Mouse (Mus musculus) limb, embryonic 11.5 days (tissue): ENCODE results near the gene Creb1. TPM values are rescaled to one million over a fixed set of nuclear protein-coding genes. Genes with fewer than 3 reads are reported as not detected.

Experiments
- ATAC-seq: fragments of 200-750 bp; cut with Nextera tagmentation; 2 replicates; pipeline ENCODE4 v1.8.0; 2017; ENCODE audit warnings: low read depth; ENCODE audit not compliant: insufficient number of reproducible peaks, low FRiP score, low TSS enrichment
- DNase-seq: peaks from one replicate; pipeline ENCODE4 v3.0.0-alpha.2; 2015; ENCODE audit warnings: low spot score
- H3K27ac ChIP-seq: fragments of 300-500 bp; sonication (generic); replicated peaks from 2 replicates; pipeline ENCODE4 v1.5.1; 2014; ENCODE audit warnings: low read depth, mild to moderate bottlenecking, low read length
- H3K27me3 ChIP-seq: fragments of 300-500 bp; sonication (generic); 2 replicates; pipeline ENCODE4 v1.6.1; 2014; ENCODE audit warnings: mild to moderate bottlenecking, low read length, mixed read lengths; ENCODE audit not compliant: control insufficient read depth, insufficient read depth
- H3K36me3 ChIP-seq: fragments of 300-500 bp; sonication (generic); 2 replicates; pipeline ENCODE4 v1.6.1; 2014; ENCODE audit warnings: mild to moderate bottlenecking, low read length, moderate library complexity, mixed read lengths; ENCODE audit not compliant: control insufficient read depth, insufficient read depth
- H3K4me1 ChIP-seq: fragments of 300-500 bp; sonication (generic); 2 replicates; pipeline ENCODE4 v1.6.1; 2014; ENCODE audit warnings: low read length, mixed read lengths; ENCODE audit not compliant: control insufficient read depth, insufficient read depth
- H3K4me2 ChIP-seq: fragments of 300-500 bp; sonication (generic); 2 replicates; pipeline ENCODE4 v1.6.1; 2014; ENCODE audit warnings: low read depth, mild to moderate bottlenecking, moderate library complexity; ENCODE audit not compliant: severe bottlenecking
- H3K4me3 ChIP-seq: fragments of 300-500 bp; sonication (generic); 2 replicates; pipeline ENCODE4 v1.5.1; 2014; ENCODE audit warnings: low read depth, low read length
- H3K9ac ChIP-seq: fragments of 300-500 bp; sonication (generic); 2 replicates; pipeline ENCODE4 v1.6.1; 2014; ENCODE audit warnings: mild to moderate bottlenecking, low read length
- H3K9me3 ChIP-seq: fragments of 300-500 bp; sonication (generic); 2 replicates; pipeline ENCODE4 v1.6.1; 2016; ENCODE audit warnings: low read length; ENCODE audit not compliant: control insufficient read depth
- WGBS: fragments of 180-500 bp; shearing (Covaris S2); extraction: QIAGEN DNeasy Blood & Tissue Kit; methylation state at CpG from one replicate; pipeline ENCODE4 v1.1.7; 2014; 5-methylcytosine and 5-hydroxymethylcytosine counted together
- polyA plus RNA-seq: library from polyadenylated mRNA; unstranded; fragments of >200 nt; fragmentation: Nextera tagmentation; extraction: Ambion mirVana; gene quantifications from 2 replicates; pipeline ENCODE4 v1.2.1, GENCODE M21; 2014

Creb1 gene
- 50.4 and 53.4 TPM in 2 replicates for polyA plus RNA-seq

DNA sequence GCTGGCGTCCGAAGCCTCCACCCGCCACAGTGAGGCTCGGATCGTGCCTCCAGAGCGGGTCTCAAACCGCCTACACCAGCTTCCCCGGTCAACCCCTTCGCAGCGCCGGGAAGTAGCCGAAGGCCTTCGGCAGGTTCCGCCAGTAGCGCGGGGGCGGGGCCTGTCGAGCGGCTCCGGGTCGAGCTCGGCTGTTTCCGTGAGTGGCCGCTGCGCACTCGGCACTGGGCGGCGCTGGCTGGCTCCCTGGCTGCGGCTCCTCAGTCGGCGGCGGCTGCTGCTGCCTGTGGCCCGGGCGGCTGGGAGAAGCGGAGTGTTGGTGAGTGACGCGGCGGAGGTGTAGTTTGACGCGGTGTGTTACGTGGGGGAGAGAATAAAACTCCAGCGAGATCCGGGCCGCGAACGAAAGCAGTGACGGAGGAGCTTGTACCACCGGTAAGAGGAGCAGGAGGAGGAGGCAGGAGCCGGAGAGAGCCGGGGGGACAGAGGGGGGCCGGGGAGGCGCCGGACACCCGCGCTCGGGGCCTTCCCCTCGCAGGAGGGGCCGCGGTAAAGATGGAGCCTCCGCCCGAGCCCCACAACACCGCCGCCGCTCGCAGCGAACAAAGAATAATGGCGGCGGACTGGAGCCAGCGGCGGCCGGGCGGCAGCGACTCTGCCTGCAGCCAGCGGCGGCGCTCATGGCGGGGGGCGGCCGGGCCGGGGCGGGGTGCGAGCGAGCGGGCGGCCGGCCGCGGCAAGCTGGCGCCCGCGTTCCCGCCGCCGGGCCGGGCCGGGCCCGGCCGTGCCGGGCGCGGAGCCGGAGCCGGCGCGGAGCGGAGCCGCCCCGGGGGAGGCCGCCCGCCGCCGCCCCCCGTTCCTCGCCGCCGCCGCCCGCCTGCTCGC is at the start of gene Creb1:
TSS of gene Creb1 (plus strand) at position 57 of the 882 bp plus-strand sequence.
- Histone ChIP-seq H3K4me1 (peaks cover 7% of the 10 kb centered on the region; the same call in 1 of the 2 replicates), H3K4me3 (peak within 1 kb of the TSS; percentile 75), H3K27ac (peak within 1 kb of the TSS; percentile 100), H3K9ac (peak within 1 kb of the TSS; percentile 99), H3K9me3 (no peaks in the 10 kb centered on the region), H3K27me3 (no peaks in the 10 kb centered on the region), H3K4me2 (peak within 1 kb of the TSS; percentile 89), H3K36me3 (no peaks in the 10 kb centered on the region)
- ATAC-seq (peak; percentile 97), DNase-seq (peak; percentile 99)
- 1% methylated on average over 82 of the region's 119 CpGs for WGBS

DNA sequence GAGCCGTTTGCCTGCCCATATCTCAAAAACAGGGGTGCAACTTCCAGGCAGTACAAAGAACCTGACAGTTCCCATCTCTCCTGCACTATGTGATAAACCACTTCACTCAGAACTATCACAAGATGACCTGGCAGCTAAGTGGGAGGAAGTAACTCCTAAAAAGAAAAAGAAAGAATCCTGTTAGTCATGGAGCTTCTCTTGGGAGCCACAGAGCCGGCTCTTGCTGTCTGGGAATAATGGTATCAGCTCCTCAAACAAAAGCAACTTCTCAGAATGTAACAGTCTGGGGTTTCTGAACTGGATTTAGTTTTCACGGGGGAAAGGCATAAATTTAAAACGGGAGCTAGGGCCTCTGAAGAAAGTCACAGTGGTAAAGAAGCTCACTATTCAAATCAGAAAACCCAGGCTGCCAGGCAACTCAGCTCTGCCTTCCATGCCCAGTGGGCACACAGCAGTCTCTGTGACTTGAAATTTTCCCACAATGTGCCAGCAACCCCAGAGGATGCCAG is 43.9 kb upstream of the Creb1 start:
- DNase-seq (no peak), ATAC-seq (no peak)
- Histone ChIP-seq H3K4me3 (no peak overlapping the region), H3K4me2 (no peak overlapping the region), H3K4me1 (no peaks in the 10 kb centered on the region), H3K9ac (no peak overlapping the region), H3K27ac (no peak overlapping the region), H3K36me3 (no peaks in the 10 kb centered on the region), H3K9me3 (no peaks in the 10 kb centered on the region), H3K27me3 (no peaks in the 10 kb centered on the region)
- 77% methylated on average over 4 of the region's 4 CpGs for WGBS

DNA sequence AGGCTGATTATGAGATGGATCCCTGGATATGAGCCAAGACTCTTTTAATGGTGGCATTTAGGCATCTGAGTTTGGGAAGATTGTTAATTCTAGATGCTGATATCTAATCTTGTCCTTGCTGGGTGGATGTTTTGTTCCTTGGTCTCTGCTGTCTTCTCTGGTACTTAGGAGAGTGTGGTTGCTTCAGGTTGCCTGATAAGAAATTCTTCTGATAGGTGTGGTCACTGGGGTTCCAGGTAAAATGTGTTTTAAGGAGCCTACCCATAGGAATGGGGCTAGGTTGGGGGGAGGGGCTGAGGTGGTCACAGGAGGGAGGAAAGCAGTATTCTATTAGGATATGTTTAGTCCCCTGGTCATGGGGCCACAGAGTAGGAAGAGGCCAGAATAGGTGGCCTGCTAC is 35.6 kb upstream of the Creb1 start:
- H3K9me3 ChIP-seq, result no peaks in the 10 kb centered on the region
- no peaks in the 10 kb centered on the region for H3K4me1 ChIP-seq
- ATAC-seq (no peak), DNase-seq (no peak)
- H3K4me3 ChIP-seq, result no peak overlapping the region
- H3K27me3 ChIP-seq, result no peaks in the 10 kb centered on the region
- H3K4me2 ChIP-seq, result no peak overlapping the region
- H3K9ac ChIP-seq, result no peak overlapping the region
- no peaks in the 10 kb centered on the region for H3K36me3 ChIP-seq
- H3K27ac ChIP-seq, result no peak overlapping the region

DNA sequence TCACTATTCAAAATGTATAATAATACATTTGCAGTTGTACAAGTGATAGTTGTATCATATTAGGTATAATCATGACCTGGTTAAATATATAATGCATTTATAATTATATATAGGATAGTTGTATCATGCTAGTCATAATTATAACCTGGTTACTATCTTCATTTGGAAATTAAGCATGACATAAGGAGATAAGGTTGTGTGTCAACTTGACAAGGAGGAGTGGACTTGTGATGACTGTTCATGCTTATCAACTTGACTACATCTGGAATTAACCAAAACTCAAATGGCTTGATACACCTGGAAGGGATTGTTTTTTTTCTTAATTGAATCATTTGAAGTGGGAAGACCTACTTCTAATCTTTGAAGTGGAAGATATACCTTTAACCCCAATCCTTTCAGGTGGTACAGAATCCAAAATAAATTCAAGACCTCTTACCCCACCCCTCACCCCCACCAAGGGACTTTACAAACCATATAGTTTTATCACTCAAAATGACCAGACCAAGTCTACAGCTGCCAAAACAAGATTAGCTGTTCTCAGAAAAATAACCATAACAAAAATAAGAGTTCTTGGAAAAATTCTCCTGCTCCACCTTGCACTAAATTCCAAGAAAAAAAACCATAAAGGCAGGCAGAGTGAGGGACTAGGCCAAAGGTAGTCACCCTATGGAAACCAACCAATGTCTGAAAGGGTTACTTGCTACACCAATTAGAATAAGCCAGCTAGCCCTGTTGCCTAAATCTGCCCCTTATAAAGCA is 30.9 kb upstream of the Creb1 start:
- Histone ChIP-seq H3K4me1 (no peaks in the 10 kb centered on the region), H3K4me3 (no peak overlapping the region), H3K9ac (no peak overlapping the region), H3K4me2 (no peak overlapping the region), H3K36me3 (no peaks in the 10 kb centered on the region), H3K27me3 (no peaks in the 10 kb centered on the region), H3K27ac (no peak overlapping the region), H3K9me3 (no peaks in the 10 kb centered on the region)
- no peak for DNase-seq
- ATAC-seq, result no peak

DNA sequence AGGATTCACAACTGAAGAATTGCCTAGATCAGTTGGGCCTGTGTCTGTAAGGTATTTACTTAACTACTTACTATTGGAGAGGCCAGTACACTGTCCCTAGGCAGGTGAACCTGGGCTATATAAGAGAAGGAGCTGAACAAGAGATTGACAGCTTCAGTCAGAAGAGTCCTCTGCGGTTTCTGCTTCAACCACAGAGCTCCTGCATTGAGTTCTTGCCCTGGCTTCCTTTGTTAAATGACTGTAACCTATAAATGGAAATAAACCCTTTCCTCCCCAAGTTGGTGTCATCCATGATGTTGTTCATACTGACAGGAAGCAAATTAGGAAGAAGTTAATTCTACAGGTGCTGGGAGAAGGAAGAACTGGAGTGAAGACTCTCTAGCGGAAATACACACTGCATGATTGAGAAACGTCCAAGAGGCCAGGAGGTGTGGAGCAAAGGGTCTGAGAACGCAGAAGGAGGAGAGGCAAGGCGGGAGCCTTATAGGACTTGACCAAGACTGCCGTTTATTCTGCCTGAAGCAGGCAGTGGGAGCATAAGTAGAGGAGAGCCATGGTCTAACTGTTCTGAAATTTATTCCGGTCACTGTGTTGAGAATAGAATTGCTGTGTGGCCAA is 23.9 kb upstream of the Creb1 start:
- no peak for ATAC-seq
- Histone ChIP-seq H3K4me1 (no peaks in the 10 kb centered on the region), H3K4me3 (no peak overlapping the region)

DNA sequence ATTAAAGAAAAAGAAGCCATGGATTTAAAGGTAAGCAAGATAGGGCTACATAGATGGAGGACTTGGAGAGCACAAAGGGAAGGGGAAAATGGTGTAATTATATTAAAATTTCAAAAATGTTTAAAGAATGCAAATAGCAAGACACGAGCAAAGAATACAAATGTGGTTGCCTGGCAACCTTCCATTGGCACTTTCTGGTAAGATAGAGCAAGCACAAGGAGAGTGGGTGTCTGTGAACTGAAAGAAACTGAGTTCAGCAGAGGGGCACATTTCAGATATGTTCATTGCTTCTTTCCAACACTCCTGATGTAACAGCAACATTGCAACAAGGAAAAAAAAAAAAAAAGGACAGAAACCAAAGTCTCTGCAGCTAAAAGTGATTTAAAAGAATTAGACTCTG is 22.8 kb upstream of the Creb1 start:
- Histone ChIP-seq H3K9me3 (no peaks in the 10 kb centered on the region), H3K4me3 (no peak overlapping the region), H3K4me2 (no peak overlapping the region), H3K9ac (no peak overlapping the region), H3K4me1 (no peaks in the 10 kb centered on the region), H3K36me3 (no peaks in the 10 kb centered on the region), H3K27me3 (no peaks in the 10 kb centered on the region), H3K27ac (no peak overlapping the region)
- ATAC-seq, result no peak
- no peak for DNase-seq
- 77% methylated on average over 1 of the region's 1 CpGs for WGBS

More for the DNA sequence above, 23.9 kb upstream of the Creb1 start:
- DNase-seq, result no peak
- no peak overlapping the region for H3K9ac ChIP-seq
- 83% methylated on average over 7 of the region's 7 CpGs for WGBS
- H3K36me3 ChIP-seq, result no peaks in the 10 kb centered on the region
- H3K27ac ChIP-seq, result no peak overlapping the region
- H3K4me2 ChIP-seq, result no peak overlapping the region
- H3K27me3 ChIP-seq, result no peaks in the 10 kb centered on the region
- H3K9me3 ChIP-seq, result no peaks in the 10 kb centered on the region

DNA sequence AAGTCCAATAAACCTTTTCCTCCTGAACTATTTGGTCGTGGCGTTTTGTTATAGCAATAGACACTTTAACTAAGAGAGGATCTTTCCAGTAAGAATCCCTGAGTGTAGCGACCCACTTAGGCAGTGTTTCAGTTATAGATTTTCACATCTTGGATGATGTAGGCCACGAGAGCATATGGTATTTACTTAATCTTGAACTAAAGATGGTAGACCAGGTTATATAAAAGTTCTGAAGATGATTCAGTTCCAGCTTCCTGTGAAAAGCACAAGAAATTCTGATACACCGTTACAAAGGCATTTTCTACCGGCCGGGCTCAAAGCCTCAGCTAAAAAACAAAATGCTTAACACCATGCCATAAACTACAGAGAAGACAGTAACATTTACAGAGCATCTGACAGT is 18.3 kb upstream of the Creb1 start:
- ATAC-seq, result no peak
- 88% methylated on average over 7 of the region's 7 CpGs for WGBS

DNA sequence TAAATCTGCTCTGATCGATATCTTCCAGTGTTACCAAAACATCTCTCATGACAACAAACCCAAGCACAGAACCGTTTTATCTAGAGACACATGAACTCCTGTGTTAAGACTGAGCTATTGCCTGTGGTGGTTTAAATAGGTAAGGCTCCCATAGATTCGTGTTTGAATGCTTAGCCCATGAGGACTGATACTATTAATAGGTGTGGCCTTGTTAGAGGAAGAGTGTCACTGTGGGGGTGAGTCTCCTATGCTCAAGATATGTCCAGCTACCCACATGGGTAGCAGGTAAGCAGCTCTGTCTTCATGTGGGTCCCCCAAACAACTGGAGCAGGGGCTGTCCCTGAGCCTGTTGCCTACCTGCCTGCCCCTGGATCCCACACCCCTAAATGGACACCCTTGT is 15.9 kb upstream of the Creb1 start:
- no peaks in the 10 kb centered on the region for H3K4me1 ChIP-seq
- DNase-seq (no peak), ATAC-seq (no peak)
- H3K9me3 ChIP-seq, result no peaks in the 10 kb centered on the region
- H3K9ac ChIP-seq, result no peak overlapping the region
- H3K27ac ChIP-seq, result no peak overlapping the region
- no peaks in the 10 kb centered on the region for H3K36me3 ChIP-seq
- WGBS, result 85% methylated on average over 3 of the region's 3 CpGs
- H3K27me3 ChIP-seq, result no peaks in the 10 kb centered on the region
- no peak overlapping the region for H3K4me2 ChIP-seq
- H3K4me3 ChIP-seq, result no peak overlapping the region

More for the DNA sequence above, 18.3 kb upstream of the Creb1 start:
- H3K27ac ChIP-seq, result no peak overlapping the region
- H3K27me3 ChIP-seq, result no peaks in the 10 kb centered on the region
- no peaks in the 10 kb centered on the region for H3K9me3 ChIP-seq
- H3K4me1 ChIP-seq, result no peaks in the 10 kb centered on the region
- H3K9ac ChIP-seq, result no peak overlapping the region
- H3K4me3 ChIP-seq, result no peak overlapping the region
- DNase-seq, result no peak
- no peak overlapping the region for H3K4me2 ChIP-seq
- H3K36me3 ChIP-seq, result no peaks in the 10 kb centered on the region
